Comparison of ENCODE assay signal across 27 mouse cellular contexts in the genomic region with DNA sequence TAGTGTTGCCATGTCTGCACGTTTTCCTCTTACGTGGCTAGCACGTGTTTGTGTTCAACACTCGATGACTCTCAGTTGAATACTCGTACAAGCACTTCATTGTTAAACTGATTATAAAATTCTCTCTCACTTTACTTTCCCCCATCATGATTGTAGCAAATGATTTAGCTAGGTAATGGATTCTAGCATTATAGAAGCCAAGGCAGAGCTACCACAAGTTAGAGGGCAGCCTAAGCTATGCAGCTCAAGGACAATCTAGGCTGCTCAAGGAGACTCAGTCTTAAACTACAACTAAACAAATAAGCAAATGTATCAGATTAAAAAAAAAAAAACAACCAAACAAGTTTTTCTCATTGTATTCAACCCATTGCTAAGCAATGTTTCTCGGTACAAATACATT. TPM values are rescaled to one million over a fixed set of nuclear protein-coding genes. Genes with fewer than 3 reads are reported as not detected.
DNase-seq lines count a peak whose midpoint lies in the region; ATAC-seq and TF ChIP-seq lines count a peak whose summit lies in the region.
"Had no signal": no experiment of that assay in that cellular context is flagged by ENCODE, and none has a peak within 500 bp of the region (broad histone marks: within the 10 kb centered on the region; RNA-seq: fewer than 3 reads in every experiment).

No protein-coding gene starts in this region.

- H3K4me1 ChIP-seq in kidney, embryonic 15.5 days = peaks cover 21% of the 10 kb centered on the region
- peaks cover 13 to 43% of the 10 kb centered on the region in 2 experiments for H3K4me1 ChIP-seq in CH12.LX (ENCODE audit: control insufficient read depth in 1 of 2, insufficient read depth in 2 of 2)
- peaks cover 65% of the 10 kb centered on the region for H3K4me1 ChIP-seq in E14TG2a.4 (replicated peaks; ENCODE audit: low read depth, low read length)
- peaks cover 3 to 10% of the 10 kb centered on the region in 2 experiments for H3K4me1 ChIP-seq in ES-E14 (ENCODE audit: control insufficient read depth in 2 of 2, insufficient read depth in 2 of 2, low read length in 2 of 2, poor library complexity in 1 of 2)
- no peaks in the 10 kb centered on the region; the same call in 1 of the 2 replicates for H3K4me1 ChIP-seq in hindbrain, embryonic 11.5 days (replicated peaks; ENCODE audit: control insufficient read depth, insufficient read depth, low read length)

- ATAC-seq in kidney, embryonic 15.5 days (replicated peaks; ENCODE audit: low FRiP score) = no peak
- no peak for ATAC-seq in hindbrain, embryonic 11.5 days (ENCODE audit: low FRiP score)
- ATAC-seq: CD4-positive, CD25-positive, alpha-beta regulatory T cell, adult 4 months; forebrain, embryonic 14.5 days; forebrain, postnatal 0 days; intestine, postnatal 0 days; Patski had no signal

- dilution Hi-C loops in CH12.LX (cut with MboI; ENCODE audit: extremely low pct_ligation_motif_present, extremely low pct_unique_long_range_greater_than_20kb, low sequenced_read_pairs) = no loop called here

- H3K4me3 ChIP-seq in kidney, embryonic 15.5 days (replicated peaks) = no peak overlapping the region
- H3K4me3 ChIP-seq in CH12.LX (replicated peaks in 1 of 3; ENCODE audit: low read depth in 2 of 3, low read length in 2 of 3, poor library complexity in 1 of 3) = no peak overlapping the region
- peak overlapping the region; percentile 70 for H3K4me3 ChIP-seq in E14TG2a.4 (replicated peaks; ENCODE audit: low read length)
- no peak overlapping the region for H3K4me3 ChIP-seq in ES-E14 (ENCODE audit: insufficient read depth in 1 of 2, low read depth in 1 of 2, low read length in 2 of 2, poor library complexity in 1 of 2, severe bottlenecking in 1 of 2)
- H3K4me3 ChIP-seq in hindbrain, embryonic 11.5 days (ENCODE audit: low read depth, low read length) = no peak overlapping the region
- H3K4me3 ChIP-seq: embryonic facial prominence, embryonic 12.5 days; embryonic facial prominence, embryonic 15.5 days; heart, adult 2 months; heart, embryonic 10.5 days; heart, embryonic 13.5 days; hindbrain, embryonic 13.5 days had no signal

- no peaks in the 10 kb centered on the region for H3K27me3 ChIP-seq in kidney, embryonic 15.5 days
- H3K27me3 ChIP-seq in CH12.LX (replicated peaks) (no peaks in the 10 kb centered on the region), E14TG2a.4 (ENCODE audit: insufficient read depth, low read length) (no peaks in the 10 kb centered on the region)
- H3K27me3 ChIP-seq in hindbrain, embryonic 11.5 days (ENCODE audit: control insufficient read depth, insufficient read depth, low read length) = no peaks in the 10 kb centered on the region
- H3K27me3 ChIP-seq: embryonic facial prominence, embryonic 12.5 days; embryonic facial prominence, embryonic 15.5 days; heart, embryonic 13.5 days; hindbrain, embryonic 13.5 days; Patski had no signal

- 0 out of 2 replicates have a peak, but pooled peaks have one; percentile 18 for TF ChIP-seq EP300 in CH12.LX (IDR thresholded peaks at IDR 0.05; ENCODE audit: low read length)

- no peak for TF ChIP-seq CTCF in CH12.LX (conservative IDR thresholded peaks at IDR 0.05 in 1 of 2, IDR thresholded peaks at IDR 0.05 in 1 of 2; ENCODE audit: low read depth in 2 of 2, low read length in 2 of 2)
- no peak for TF ChIP-seq CTCF in E14TG2a.4 (conservative IDR thresholded peaks at IDR 0.05; ENCODE audit: low read length)

- WGBS in kidney, embryonic 15.5 days = 70% methylated on average over 6 of the region's 6 CpGs
- WGBS in hindbrain, embryonic 11.5 days = 87% methylated on average over 6 of the region's 6 CpGs

- H3K27ac ChIP-seq in kidney, embryonic 15.5 days = peak overlapping the region; percentile 2; the same call in 1 of the 2 replicates
- H3K27ac ChIP-seq in CH12.LX (ENCODE audit: insufficient read depth, low read depth) (no peak overlapping the region), ES-E14 (ENCODE audit: insufficient read depth, low read depth, low read length, poor library complexity, severe bottlenecking) (peak overlapping the region; percentile 100; the same call in 1 of the 2 replicates)
- H3K27ac ChIP-seq in hindbrain, embryonic 11.5 days (ENCODE audit: low read depth, low read length) = no peak overlapping the region
- H3K27ac ChIP-seq: embryonic facial prominence, embryonic 12.5 days; embryonic facial prominence, embryonic 15.5 days; heart, adult 2 months; heart, embryonic 10.5 days; heart, embryonic 13.5 days; hindbrain, embryonic 13.5 days had no signal

- no peak for TF ChIP-seq POLR2A in CH12.LX (IDR thresholded peaks at IDR 0.05; ENCODE audit: low read depth, low read length)

- no peaks in the 10 kb centered on the region for H3K9me3 ChIP-seq in kidney, embryonic 15.5 days (replicated peaks)
- peaks cover 3% of the 10 kb centered on the region for H3K9me3 ChIP-seq in CH12.LX (replicated peaks; ENCODE audit: low read length)
- no peaks in the 10 kb centered on the region for H3K9me3 ChIP-seq in E14TG2a.4 (ENCODE audit: low read length)
- no peaks in the 10 kb centered on the region for H3K9me3 ChIP-seq in ES-E14 (ENCODE audit: control insufficient read depth, insufficient read depth, low read depth, low read length)
- no peaks in the 10 kb centered on the region for H3K9me3 ChIP-seq in hindbrain, embryonic 11.5 days (ENCODE audit: control insufficient read depth, low read length)
- H3K9me3 ChIP-seq: embryonic facial prominence, embryonic 12.5 days; embryonic facial prominence, embryonic 15.5 days; G1E; heart, embryonic 10.5 days; heart, embryonic 13.5 days; hindbrain, embryonic 13.5 days had no signal

- peaks cover 6% of the 10 kb centered on the region for H3K36me3 ChIP-seq in kidney, embryonic 15.5 days
- H3K36me3 ChIP-seq in CH12.LX (replicated peaks in 1 of 2; ENCODE audit: control insufficient read depth in 1 of 2, insufficient read depth in 1 of 2, low read length in 1 of 2) (peaks cover 31 to 61% of the 10 kb centered on the region in 2 experiments), E14TG2a.4 (ENCODE audit: insufficient read depth, low read length) (peaks cover 30% of the 10 kb centered on the region), ES-E14 (ENCODE audit: control insufficient read depth, insufficient read depth, low read length, poor library complexity, severe bottlenecking) (0 out of 2 replicates have a peak, but pooled peaks cover 3% of the 10 kb centered on the region)
- 0 out of 2 replicates have a peak, but pooled peaks cover 2% of the 10 kb centered on the region for H3K36me3 ChIP-seq in hindbrain, embryonic 11.5 days (ENCODE audit: control insufficient read depth, insufficient read depth, low read length)

- no peak overlapping the region for H3K9ac ChIP-seq in kidney, embryonic 15.5 days
- no peak overlapping the region for H3K9ac ChIP-seq in CH12.LX (ENCODE audit: insufficient read depth, low read depth)
- H3K9ac ChIP-seq in ES-E14 (ENCODE audit: insufficient read depth, low read depth, low read length, poor library complexity, severe bottlenecking) = no peak overlapping the region; the same call in 1 of the 2 replicates
- H3K9ac ChIP-seq in hindbrain, embryonic 11.5 days (ENCODE audit: low read depth, low read length) = no peak overlapping the region
- H3K9ac ChIP-seq: embryonic facial prominence, embryonic 12.5 days; embryonic facial prominence, embryonic 15.5 days; forebrain, postnatal 0 days; heart, embryonic 13.5 days; hindbrain, embryonic 13.5 days had no signal

- TF ChIP-seq RAD21 in CH12.LX (IDR thresholded peaks at IDR 0.05; ENCODE audit: low read depth, low read length) = no peak

- in situ Hi-C loops in CH12.LX (cut with MboI; ENCODE audit: low pct_ligation_motif_present, low pct_unique_long_range_greater_than_20kb, low sequenced_read_pairs) = no loop called here
- in situ Hi-C loops in ES-E14 (cut with MboI; ENCODE audit: low sequenced_read_pairs in 2 of 2, unreplicated experiment in 2 of 2) = no loop called here

- H3K79me2 ChIP-seq in CH12.LX (replicated peaks; ENCODE audit: control insufficient read depth, extremely low read depth, insufficient read depth, poor library complexity, severe bottlenecking) = peaks cover 85% of the 10 kb centered on the region

- no peak overlapping the region for H3K4me2 ChIP-seq in kidney, embryonic 15.5 days
- no peak overlapping the region for H3K4me2 ChIP-seq in CH12.LX (ENCODE audit: insufficient read depth, low read depth, poor library complexity, severe bottlenecking)
- no peak overlapping the region for H3K4me2 ChIP-seq in hindbrain, embryonic 11.5 days (replicated peaks; ENCODE audit: low read depth, low read length)
- H3K4me2 ChIP-seq: embryonic facial prominence, embryonic 12.5 days; embryonic facial prominence, embryonic 15.5 days; heart, embryonic 13.5 days; hindbrain, embryonic 13.5 days had no signal

- DNase-seq in kidney, postnatal 10 days = no peak
- DNase-seq in CH12.LX (ENCODE audit: extremely low read depth) (no peak), ES-E14 (ENCODE audit: low read depth, low spot score) (no peak)
- no peak for DNase-seq in hindbrain, embryonic 11.5 days (ENCODE audit: low spot score)
- no peak for DNase-seq in frontal cortex, postnatal 25 days (ENCODE audit: low spot score in 2 of 2)
- DNase-seq: adrenal gland, adult 2 months; adrenal gland, postnatal 14 days; cerebellum, adult 11 months; cerebellum, adult 2 months; cerebellum, adult 9-11 months; cerebellum, postnatal 25 days; forebrain, postnatal 0 days; gastrocnemius, postnatal 25 days; heart, adult 2 months; heart, postnatal 14 days had no signal

TF ChIP-seq in CH12.LX, 34 proteins besides CTCF, POLR2A, EP300 and RAD21 (continues in another document):
- peak; percentile 40; the same call in 1 of the 2 replicates for TF ChIP-seq ZNF384 (IDR thresholded peaks at IDR 0.05; ENCODE audit: low read depth, low read length)
- TF ChIP-seq SIN3A (IDR thresholded peaks at IDR 0.05; ENCODE audit: low read length) = 0 out of 2 replicates have a peak, but pooled peaks have one; percentile 27
- TF ChIP-seq BHLHE40 (IDR thresholded peaks at IDR 0.05; ENCODE audit: low read depth, low read length) = no peak
- no peak for TF ChIP-seq TCF12 (IDR thresholded peaks at IDR 0.05; ENCODE audit: low read depth, low read length)
- TF ChIP-seq NELFE (IDR thresholded peaks at IDR 0.05; ENCODE audit: low read depth, low read length) = no peak

TF ChIP-seq in ES-E14, 5 proteins besides CTCF, POLR2A, EP300 and RAD21:
- TF ChIP-seq HCFC1 (IDR thresholded peaks at IDR 0.05; ENCODE audit: borderline replicate concordance, insufficient read depth, low read length) (no peak), CHD2 (IDR thresholded peaks at IDR 0.05; ENCODE audit: low read depth, low read length) (no peak), MAFK (IDR thresholded peaks at IDR 0.05; ENCODE audit: insufficient read depth, low read depth, low read length) (no peak), ZNF384 (IDR thresholded peaks at IDR 0.05; ENCODE audit: low read depth, low read length) (no peak), ZC3H11A (IDR thresholded peaks at IDR 0.05; ENCODE audit: borderline replicate concordance, low read depth, low read length) (no peak)

RNA-seq across cellular contexts. Expression of a gene that starts 12.7 kb away (rescaled TPM):
- polyA plus RNA-seq in kidney, embryonic 15.5 days (2015; fragmentation: Nextera tagmentation; extraction: Ambion mirVana) = 20.0 and 23.3 TPM in 2 replicates
- total RNA-seq in CH12.LX (2012; rRNA removed) (59.1 and 78.5 TPM in 2 replicates), CH12.LX (2014; rRNA removed) (49.7 and 51.3 TPM in 2 replicates), ES-E14 (2012; rRNA removed) (86.9 and 106 TPM in 2 replicates)
- polyA plus RNA-seq in CH12.LX (2012; ENCODE audit: insufficient read length, low read depth) = 38.5 and 39.6 TPM in 2 replicates
- 20.1 and 34.2 TPM in 2 replicates for polyA plus RNA-seq in hindbrain, embryonic 11.5 days (2014; fragmentation: Nextera tagmentation; extraction: Ambion mirVana)

Comparison
In these comparisons a context has a peak if more than half of its experiments do, and no peak if none do; other contexts are left out.
1. H3K27ac ChIP-seq: peak in kidney, embryonic 15.5 days (single experiment) and ES-E14 (single experiment); none in CH12.LX (single experiment) and hindbrain, embryonic 11.5 days (single experiment).